Mouse (Mus musculus) MEL (cell line): ENCODE results near the gene Creb5. TPM values are rescaled to one million over a fixed set of nuclear protein-coding genes. Genes with fewer than 3 reads are reported as not detected.

Experiments used
- DNase-seq: peaks from one replicate; pipeline ENCODE4 v3.0.0; 2011; ENCODE audit warnings: low read depth, low spot score
- H3K27ac ChIP-seq: 2 replicates; pipeline ENCODE4 v1.5.1; 2012; ENCODE audit warnings: low read depth, mild to moderate bottlenecking, control low read depth, low read length, moderate library complexity; ENCODE audit not compliant: control insufficient read depth
- H3K27me3 ChIP-seq, 2 experiments: fragments of 150-350 bp in 1 of 2; sonication (generic) in 1 of 2; 2 replicates each; pipeline ENCODE4 v1.6.1; 2012; ENCODE audit warnings: low read length in 2 of 2, mild to moderate bottlenecking in 2 of 2, improper control_type of control experiment in 1 of 2, moderate library complexity in 1 of 2; ENCODE audit not compliant: insufficient read depth in 2 of 2, control insufficient read depth in 1 of 2
- H3K36me3 ChIP-seq, 2 experiments: 2 replicates each; pipeline ENCODE4 v1.6.1; 2012 to 2014; ENCODE audit warnings: low read length in 2 of 2, improper control_type of control experiment in 1 of 2, inconsistent platforms in 1 of 2, mild to moderate bottlenecking in 1 of 2; ENCODE audit not compliant: insufficient read depth in 2 of 2, control insufficient read depth in 1 of 2
- H3K4me1 ChIP-seq, 2 experiments: fragments of 150-350 bp in 1 of 2; sonication (generic) in 1 of 2; 2 replicates each; pipeline ENCODE4 v1.6.1; 2012; ENCODE audit warnings: low read length in 2 of 2, improper control_type of control experiment in 1 of 2, mild to moderate bottlenecking in 1 of 2; ENCODE audit not compliant: insufficient read depth in 2 of 2, control insufficient read depth in 1 of 2
- H3K4me3 ChIP-seq, 2 experiments: fragments of 150-350 bp in 1 of 2; sonication (generic) in 1 of 2; 2 replicates each; pipeline ENCODE4 v1.5.1; 2012; ENCODE audit warnings: low read depth in 2 of 2, low read length in 2 of 2, mild to moderate bottlenecking in 2 of 2, moderate library complexity in 2 of 2, control low read depth in 1 of 2, improper control_type of control experiment in 1 of 2; ENCODE audit not compliant: control insufficient read depth in 1 of 2, insufficient read depth in 1 of 2
- H3K79me2 ChIP-seq: 2 replicates; pipeline ENCODE4 v1.6.1; 2012; ENCODE audit warnings: mild to moderate bottlenecking, low read length, moderate library complexity; ENCODE audit not compliant: control insufficient read depth, poor library complexity, insufficient read depth
- H3K9ac ChIP-seq: 2 replicates; pipeline ENCODE4 v1.6.1; 2012; ENCODE audit warnings: low read depth, mild to moderate bottlenecking, control low read depth, low read length, moderate library complexity; ENCODE audit not compliant: control insufficient read depth, poor library complexity, severe bottlenecking
- H3K9me3 ChIP-seq: fragments of 150-350 bp; sonication (generic); replicated peaks from 2 replicates; pipeline ENCODE4 v1.6.1; 2012; ENCODE audit warnings: mild to moderate bottlenecking, low read length, improper control_type of control experiment, moderate library complexity; ENCODE audit not compliant: insufficient read depth
- E2F4 ChIP-seq: IDR thresholded peaks from 2 replicates; pipeline ENCODE4 v1.6.1; 2011; ENCODE audit warnings: low read depth, low read length, improper control_type of control experiment, borderline replicate concordance
- ELF1 ChIP-seq: IDR thresholded peaks from 2 replicates; pipeline ENCODE4 v1.6.1; 2014; ENCODE audit warnings: low read depth, mild to moderate bottlenecking, inconsistent platforms, low read length, improper control_type of control experiment, moderate library complexity
- EP300 ChIP-seq, 2 experiments: IDR thresholded peaks; 2 replicates each; pipeline ENCODE4 v1.6.1; 2011; ENCODE audit warnings: improper control_type of control experiment in 2 of 2, low read length in 2 of 2, low read depth in 1 of 2, mild to moderate bottlenecking in 1 of 2
- ETS1 ChIP-seq: IDR thresholded peaks from 2 replicates; pipeline ENCODE4 v1.6.1; 2012; ENCODE audit warnings: low read depth, mild to moderate bottlenecking, inconsistent platforms, low read length, improper control_type of control experiment, moderate library complexity
- GATA1 ChIP-seq: IDR thresholded peaks from 2 replicates; pipeline ENCODE4 v1.6.1; 2011; ENCODE audit warnings: low read depth, low read length, improper control_type of control experiment
- JUND ChIP-seq: IDR thresholded peaks from 2 replicates; pipeline ENCODE4 v1.6.1; 2011; ENCODE audit warnings: low read depth, mild to moderate bottlenecking, improper control_type of control experiment, low read length
- KAT2A ChIP-seq: conservative IDR thresholded peaks from 2 replicates; pipeline ENCODE4 v1.6.1; 2012; ENCODE audit warnings: low read depth, low read length, improper control_type of control experiment, inconsistent platforms
- MAFK ChIP-seq: IDR thresholded peaks from 2 replicates; pipeline ENCODE4 v1.6.1; 2011; ENCODE audit warnings: low read depth, mild to moderate bottlenecking, low read length, improper control_type of control experiment, borderline replicate concordance
- MYB ChIP-seq: IDR thresholded peaks from 2 replicates; pipeline ENCODE4 v1.6.1; 2011; ENCODE audit warnings: mild to moderate bottlenecking, low read depth, low read length, improper control_type of control experiment
- SMC3 ChIP-seq: IDR thresholded peaks from 2 replicates; pipeline ENCODE4 v1.6.1; 2011; ENCODE audit warnings: low read depth, low read length, improper control_type of control experiment
- TAL1 ChIP-seq: IDR thresholded peaks from 2 replicates; pipeline ENCODE4 v1.6.1; 2012; ENCODE audit warnings: mild to moderate bottlenecking, inconsistent platforms, low read length, moderate library complexity, mixed read lengths
- TBP ChIP-seq: IDR thresholded peaks from 2 replicates; pipeline ENCODE4 v1.8.0; 2011; ENCODE audit warnings: low read depth, low read length, improper control_type of control experiment
- UBTF ChIP-seq: IDR thresholded peaks from 2 replicates; pipeline ENCODE4 v1.6.1; 2012; ENCODE audit warnings: low read depth, mild to moderate bottlenecking, inconsistent platforms, low read length, improper control_type of control experiment, moderate library complexity, borderline replicate concordance; ENCODE audit not compliant: insufficient read depth
- polyA plus RNA-seq, 2 experiments: library from polyadenylated mRNA; stranded (reverse) in 1 of 2; unstranded in 1 of 2; fragments of >175 nt in 1 of 2; fragments of >200 nt in 1 of 2; gene quantifications; 2 replicates each; pipeline versions ENCODE4 v1.2.1 to v1.2.4; 2012; ENCODE audit warnings: low replicate concordance in 2 of 2, low read depth in 1 of 2; ENCODE audit not compliant: insufficient read length in 2 of 2, insufficient read depth in 1 of 2, missing spikeins in 1 of 2
- total RNA-seq: library from RNA; depleted of rRNA; stranded (reverse); fragments of 300-350 nt; gene quantifications from 2 replicates; pipeline ENCODE4 v1.2.3, GENCODE M21; 2012

Creb5 gene
- total and polyA plus RNA-seq, 3 experiments: not detected

DNA sequence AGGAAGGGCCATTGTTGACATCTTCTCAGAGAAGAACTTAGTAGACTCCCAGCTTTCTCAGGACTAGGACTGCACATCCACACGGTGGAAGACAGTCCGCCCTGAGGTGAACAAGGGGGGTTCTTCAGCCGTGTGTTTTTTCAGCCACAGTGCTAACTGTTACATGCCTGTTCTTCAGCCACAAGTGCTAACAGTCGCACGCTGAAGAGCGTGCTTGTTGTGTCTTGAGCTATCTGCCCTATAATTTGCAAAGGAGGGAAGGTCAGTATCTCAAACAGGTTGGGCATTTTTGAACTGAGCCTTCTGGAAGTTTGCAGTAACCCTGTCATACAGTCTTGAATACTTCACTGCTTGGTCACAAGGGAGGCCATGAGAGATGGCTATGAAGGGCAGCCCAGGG lies 174.0 kb downstream of the Creb5 start:
- TF ChIP-seq E2F4: no peak
- no peak for TF ChIP-seq GATA1
- TF ChIP-seq MYB: no peak
- TF ChIP-seq EP300 (IDR thresholded peaks at IDR 0.05; ENCODE audit: low read depth in 1 of 2, low read length in 2 of 2): no peak
- TF ChIP-seq ETS1: no peak
- TF ChIP-seq MAFK: no peak
- TF ChIP-seq JUND: no peak
- TF ChIP-seq ELF1: no peak
- Histone ChIP-seq H3K9ac (no peak overlapping the region), H3K4me3 (no peak overlapping the region), H3K4me1 (no peaks in the 10 kb centered on the region), H3K36me3 (no peaks in the 10 kb centered on the region), H3K9me3 (no peaks in the 10 kb centered on the region), H3K79me2 (no peaks in the 10 kb centered on the region), H3K27ac (no peak overlapping the region), H3K27me3 (no peaks in the 10 kb centered on the region)
- DNase-seq: no peak

DNA sequence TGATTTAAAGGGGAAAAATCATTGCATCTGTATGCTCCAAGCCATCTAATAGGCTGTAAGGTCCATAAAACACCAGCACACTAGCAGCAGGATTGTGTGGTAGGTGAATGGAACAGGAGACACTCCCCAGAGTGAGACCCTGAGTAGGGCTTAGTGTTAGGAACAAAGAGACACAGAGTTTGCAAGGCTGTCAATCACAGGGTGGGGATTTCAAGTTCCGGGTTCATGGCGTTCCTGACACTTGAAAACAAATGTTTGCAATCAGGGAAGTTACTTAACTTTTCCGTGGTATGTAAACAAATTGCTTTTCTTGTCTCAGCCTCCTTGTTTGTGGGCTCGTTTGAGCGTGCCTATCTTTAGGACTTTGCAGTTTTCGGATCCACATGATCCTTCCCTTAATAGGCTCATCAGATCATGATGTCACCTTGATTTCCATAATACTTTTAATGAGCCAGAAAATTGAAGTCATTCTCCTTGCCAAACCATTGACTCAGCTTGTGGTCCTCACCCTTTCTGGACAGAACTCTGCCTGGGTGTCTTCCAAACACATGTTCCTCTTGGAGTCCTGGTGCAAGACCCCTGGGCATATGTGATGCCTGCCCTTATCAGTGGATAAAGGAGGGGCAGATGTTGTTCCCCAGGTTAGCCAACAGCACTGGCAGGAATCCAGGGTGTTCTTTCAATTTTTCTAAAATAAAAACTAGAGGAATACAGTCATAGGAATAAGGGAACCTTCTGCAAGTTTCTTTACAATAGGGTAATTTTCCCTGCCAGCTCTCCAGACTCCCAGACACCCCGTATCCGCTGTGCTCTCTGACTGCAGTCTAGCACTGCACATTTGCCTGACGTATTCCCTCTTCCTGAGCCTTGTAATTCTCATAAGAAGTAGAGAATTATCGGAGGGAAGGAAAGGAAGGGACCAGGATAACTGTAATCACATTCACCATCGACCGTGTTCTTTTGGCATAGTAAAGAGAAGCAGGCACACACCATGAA lies 175.0 kb downstream of the Creb5 start:
- no peak overlapping the region for H3K9ac ChIP-seq
- DNase-seq: no peak

DNA sequence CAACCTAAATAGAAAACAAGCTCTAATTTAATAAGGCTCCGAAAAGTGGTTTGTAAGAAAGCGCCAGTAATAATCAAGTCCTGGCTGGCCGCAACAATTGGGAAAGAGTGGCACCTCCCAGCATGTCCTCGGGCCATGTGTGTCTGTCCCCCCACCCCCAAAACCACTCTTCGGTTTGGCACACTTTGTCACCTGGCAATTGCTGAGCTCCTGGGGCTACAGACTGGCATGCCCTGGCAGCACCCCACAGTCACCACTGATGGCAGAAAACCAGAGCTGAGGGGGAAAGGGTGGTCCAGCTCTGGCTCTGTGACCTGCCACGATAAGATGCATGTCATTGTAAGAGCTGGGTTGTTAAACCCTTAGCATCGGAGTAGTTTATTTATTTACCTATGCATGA lies 175.7 kb downstream of the Creb5 start:
- no peaks in the 10 kb centered on the region for H3K4me1 ChIP-seq
- no peaks in the 10 kb centered on the region for H3K79me2 ChIP-seq
- no peaks in the 10 kb centered on the region for H3K9me3 ChIP-seq
- H3K9ac ChIP-seq: no peak overlapping the region
- H3K36me3 ChIP-seq: no peaks in the 10 kb centered on the region
- DNase-seq: no peak
- H3K27me3 ChIP-seq: no peaks in the 10 kb centered on the region
- no peak for TF ChIP-seq TBP
- no peak overlapping the region for H3K4me3 ChIP-seq
- H3K27ac ChIP-seq: no peak overlapping the region

More for the DNA sequence above, 175.0 kb downstream of the Creb5 start:
- H3K36me3 ChIP-seq: no peaks in the 10 kb centered on the region
- TF ChIP-seq JUND (no peak), KAT2A (no peak), TAL1 (no peak), UBTF (no peak), MYB (no peak), SMC3 (no peak), ETS1 (no peak)
- H3K9me3 ChIP-seq: no peaks in the 10 kb centered on the region
- no peak overlapping the region for H3K4me3 ChIP-seq
- H3K4me1 ChIP-seq: no peaks in the 10 kb centered on the region
- no peaks in the 10 kb centered on the region for H3K27me3 ChIP-seq
- H3K79me2 ChIP-seq: no peaks in the 10 kb centered on the region
- no peak overlapping the region for H3K27ac ChIP-seq
